Mouse (Mus musculus): ENCODE measurements around the gene Olfr1251. TPM values are rescaled to one million over a fixed set of nuclear protein-coding genes. Genes with fewer than 3 reads are reported as not detected.
"Not testable (repeated sequence)": the region's sequence is repeated elsewhere in the genome, so short reads cannot be mapped to it uniquely, and the experiment has no call there.

The Olfr1251 gene
- total RNA-seq (2018; cell fraction: chromatin; rRNA removed): not detected
- not detected for total RNA-seq (2018; cell fraction: cytosol; rRNA removed)
- total RNA-seq (2018; cell fraction: nucleus; rRNA removed): not detected
- not detected in 3 replicates for polyA plus RNA-seq (2018)

DNA sequence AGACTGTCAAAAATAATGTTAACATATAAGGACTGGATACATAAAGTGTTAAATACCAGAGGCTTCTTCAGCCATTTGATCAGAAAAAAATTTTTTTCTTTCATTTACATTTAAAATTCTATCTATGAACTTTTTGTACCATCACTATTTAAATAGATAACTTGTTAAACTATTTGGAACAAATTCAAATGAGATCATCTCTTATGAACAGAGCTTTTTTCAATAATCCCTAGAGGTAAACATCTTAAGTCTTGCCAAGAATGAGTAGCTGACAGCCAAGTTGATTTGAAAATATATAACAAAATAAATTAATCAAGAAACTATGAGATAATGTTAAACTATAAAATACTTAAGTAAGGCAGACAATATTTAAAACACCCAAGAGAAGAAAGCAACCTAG lies at the start of gene Olfr1251:
Olfr1251 (minus strand) TSS at position 101 of the 400 bp plus-strand sequence.
- no peak within 1 kb of the TSS for H3K4me3 ChIP-seq (ENCODE audit: inconsistent target)
- no peaks in the 10 kb centered on the region for H3K79me2 ChIP-seq (ENCODE audit: inconsistent target)
- H3K36me3 ChIP-seq (ENCODE audit: inconsistent target): no peaks in the 10 kb centered on the region
- H3K27ac ChIP-seq: no peak within 1 kb of the TSS

DNA sequence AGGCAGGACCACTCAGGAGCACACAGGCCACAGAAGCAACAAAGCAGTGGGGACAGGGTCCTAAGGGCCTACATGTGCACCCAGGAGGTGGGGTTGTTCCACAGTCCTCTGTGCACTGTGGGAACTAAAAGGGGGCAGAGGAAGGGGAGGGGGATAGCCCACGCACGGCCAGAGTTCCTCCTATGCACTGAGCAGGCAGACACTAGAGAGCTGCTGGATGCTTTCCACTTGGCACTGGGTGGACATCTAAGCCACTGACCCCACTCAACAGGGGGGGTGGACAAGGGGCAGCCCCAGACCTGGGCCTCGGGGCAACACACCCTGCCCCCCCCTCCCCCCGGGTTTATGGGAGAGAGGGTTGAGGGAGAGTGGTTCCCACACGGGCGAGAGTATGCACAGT lies 20.2 kb upstream of the Olfr1251 start:
- no peaks in the 10 kb centered on the region for H3K79me2 ChIP-seq (ENCODE audit: inconsistent target)
- H3K4me3 ChIP-seq (ENCODE audit: inconsistent target): no peak overlapping the region
- no peaks in the 10 kb centered on the region for H3K36me3 ChIP-seq (ENCODE audit: inconsistent target)
- WGBS (ENCODE audit: missing documents): 79% methylated on average over 6 of the region's 6 CpGs
- no peak overlapping the region for H3K27ac ChIP-seq

DNA sequence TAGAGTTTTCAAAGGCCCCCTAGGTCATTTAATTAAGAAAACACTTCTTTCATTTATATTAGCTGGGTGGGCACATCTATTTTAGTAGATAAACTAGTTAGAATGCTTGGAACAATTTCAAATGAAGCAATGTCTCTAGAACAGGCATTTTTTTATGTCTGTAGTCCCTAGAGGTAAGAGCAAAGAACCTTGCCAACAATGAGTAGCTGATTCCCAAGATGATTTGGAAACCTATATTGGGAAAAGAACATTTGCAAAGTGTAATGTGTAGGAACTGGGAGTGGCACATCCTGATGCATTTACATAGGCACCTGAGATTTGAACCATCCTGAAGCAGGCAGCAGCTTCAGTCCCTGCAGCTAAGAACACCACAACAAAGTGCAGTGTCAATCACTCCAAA lies 10.4 kb downstream of the Olfr1251 start, which contains the start of gene Olfr1250:
Olfr1250 (minus strand) TSS at position 101 of the 400 bp plus-strand sequence.
- H3K79me2 ChIP-seq (ENCODE audit: inconsistent target): no peaks in the 10 kb centered on the region
- no peak within 1 kb of the TSS for H3K4me3 ChIP-seq (ENCODE audit: inconsistent target)
- no peaks in the 10 kb centered on the region for H3K36me3 ChIP-seq (ENCODE audit: inconsistent target)
- H3K27ac ChIP-seq: no peak within 1 kb of the TSS

DNA sequence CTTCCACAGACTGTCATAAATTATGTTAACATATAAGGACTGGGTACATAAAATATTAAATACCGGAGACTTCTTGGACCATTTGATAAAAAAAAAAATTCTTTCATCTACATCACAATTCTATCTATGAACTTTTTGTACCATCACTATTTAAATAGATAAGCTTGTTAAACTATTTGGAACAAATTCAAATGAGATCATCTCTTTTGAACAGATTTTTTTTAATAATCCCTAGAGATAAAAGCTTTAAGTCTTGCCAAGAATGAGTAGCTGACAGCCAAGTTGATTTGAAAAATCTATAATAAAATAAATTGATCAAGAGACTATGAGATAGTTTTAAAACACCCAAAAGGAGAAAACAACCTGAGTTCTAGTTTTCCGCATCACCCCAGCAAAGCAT lies 36.9 kb downstream of the Olfr1251 start, which contains the start of gene Olfr1249:
Olfr1249 (minus strand) TSS at position 101 of the 400 bp plus-strand sequence.
- no peaks in the 10 kb centered on the region for H3K36me3 ChIP-seq (ENCODE audit: inconsistent target)
- H3K4me3 ChIP-seq (ENCODE audit: inconsistent target): no peak within 1 kb of the TSS
- 96% methylated on average over 2 of the region's 2 CpGs for WGBS (ENCODE audit: missing documents)
- H3K27ac ChIP-seq: no peak within 1 kb of the TSS
- no peaks in the 10 kb centered on the region for H3K79me2 ChIP-seq (ENCODE audit: inconsistent target)

DNA sequence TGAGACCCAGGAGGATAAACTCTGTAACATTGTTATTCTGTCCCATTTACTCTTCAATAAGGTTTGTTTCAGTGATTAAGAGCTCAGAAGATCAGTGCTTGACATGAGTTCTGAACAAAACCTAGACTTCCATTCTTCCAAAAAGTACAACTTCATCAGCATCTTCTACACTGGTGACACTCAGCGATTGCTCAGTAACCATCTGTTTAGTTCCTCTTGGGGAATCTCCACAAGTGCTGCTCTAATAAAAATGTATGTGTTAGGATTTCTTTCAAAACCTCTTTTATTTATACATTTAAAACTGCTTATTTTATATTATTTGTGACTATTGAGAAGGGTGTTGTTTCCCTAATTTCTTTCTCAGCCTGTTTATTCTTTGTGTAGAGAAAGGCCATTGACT lies 53.6 kb downstream of the Olfr1251 start, which contains the start of gene Olfr1248:
Olfr1248 (minus strand) TSS at position 101 of the 400 bp plus-strand sequence.
- WGBS (ENCODE audit: missing documents): 100% methylated on average over 1 of the region's 1 CpGs
- not testable (repeated sequence) for H3K36me3 ChIP-seq (ENCODE audit: inconsistent target); H3K27ac ChIP-seq

More for the DNA sequence above, 53.6 kb downstream of the Olfr1251 start, which contains the start of gene Olfr1248:
- H3K4me3 ChIP-seq (ENCODE audit: inconsistent target); H3K79me2 ChIP-seq (ENCODE audit: inconsistent target): not testable (repeated sequence)

Other genes with a start within 250 kb of the Olfr1251 start
- gene Olfr1240, start 228.9 kb downstream of the Olfr1251 start, polyA plus RNA-seq (2018): not detected in 3 replicates
- not detected in 3 replicates for gene Olfr1241, start 184.8 kb downstream of the Olfr1251 start, polyA plus RNA-seq (2018)
- not detected in 3 replicates for gene Olfr1242, start 173.6 kb downstream of the Olfr1251 start, polyA plus RNA-seq (2018)
- gene Olfr1243, start 140.4 kb downstream of the Olfr1251 start, polyA plus RNA-seq (2018): not detected in 3 replicates
- gene Olfr1245, start 93.5 kb downstream of the Olfr1251 start, polyA plus RNA-seq (2018): not detected in 3 replicates
- not detected in 3 replicates for gene Olfr1246, start 78.8 kb downstream of the Olfr1251 start, polyA plus RNA-seq (2018)
- gene Olfr1247, start 57.8 kb downstream of the Olfr1251 start, polyA plus RNA-seq (2018): not detected in 3 replicates
- gene Olfr1248, start 53.7 kb downstream of the Olfr1251 start, polyA plus RNA-seq (2018): not detected in 3 replicates
- gene Olfr1249, start 37.0 kb downstream of the Olfr1251 start, polyA plus RNA-seq (2018): not detected in 3 replicates
- gene Olfr1250, start 10.5 kb downstream of the Olfr1251 start, polyA plus RNA-seq (2018): not detected in 3 replicates
- not detected in 3 replicates for gene Olfr1252, start 53.1 kb upstream of the Olfr1251 start, polyA plus RNA-seq (2018)
- not detected in 3 replicates for gene Olfr1253, start 85.2 kb upstream of the Olfr1251 start, polyA plus RNA-seq (2018)
- not detected in 3 replicates for gene Olfr1254, start 121.7 kb upstream of the Olfr1251 start, polyA plus RNA-seq (2018)
- not detected in 3 replicates for gene Olfr1255, start 140.1 kb upstream of the Olfr1251 start, polyA plus RNA-seq (2018)
- not detected in 3 replicates for gene Olfr1256, start 169.6 kb upstream of the Olfr1251 start, polyA plus RNA-seq (2018)
- not detected in 3 replicates for gene Olfr48, start 176.3 kb upstream of the Olfr1251 start, polyA plus RNA-seq (2018)
- not detected in 3 replicates for gene Olfr1257, start 206.5 kb upstream of the Olfr1251 start, polyA plus RNA-seq (2018)

Data from macrophage (primary cell).